In the genomic region with DNA sequence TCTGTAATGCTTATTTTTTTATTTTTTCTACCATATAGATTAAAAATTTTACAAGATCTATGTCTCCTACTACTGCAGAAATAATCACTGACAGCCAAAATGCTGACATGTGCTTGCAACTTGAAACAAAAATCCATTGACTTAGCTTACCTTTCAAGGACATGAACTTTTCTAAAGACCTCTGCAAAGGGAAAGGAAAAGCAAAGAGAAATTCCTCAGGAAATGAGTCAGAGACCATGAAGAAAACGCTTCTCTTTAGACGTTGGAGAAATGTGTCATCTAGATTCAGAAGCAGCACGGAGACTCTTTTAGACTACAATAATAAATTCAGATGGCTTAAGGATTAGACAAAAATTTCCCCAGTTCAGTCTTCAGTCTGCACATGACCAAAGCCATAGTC, we compare ENCODE assay signal across 10 mouse cellular contexts.
"Had no signal": no experiment of that assay in that cellular context is flagged by ENCODE, and none has a peak within 500 bp of the region (broad histone marks: within the 10 kb centered on the region; RNA-seq: fewer than 3 reads in every experiment).

No protein-coding gene starts in this region.

- DNase-seq: kidney, postnatal 25 days; layer of hippocampus, adult 9-11 months; liver; lung, adult 18-20 months; lung, postnatal 10 days; lung, postnatal 36 days; midbrain, embryonic 14.5 days; thymus, adult 2 months; thymus, postnatal 25 days had no signal

- ATAC-seq: liver, embryonic 12.5 days had no signal
